Mouse (Mus musculus): Measurements from ENCODE around the gene AC109138.7.

AC109138.7 gene

DNA sequence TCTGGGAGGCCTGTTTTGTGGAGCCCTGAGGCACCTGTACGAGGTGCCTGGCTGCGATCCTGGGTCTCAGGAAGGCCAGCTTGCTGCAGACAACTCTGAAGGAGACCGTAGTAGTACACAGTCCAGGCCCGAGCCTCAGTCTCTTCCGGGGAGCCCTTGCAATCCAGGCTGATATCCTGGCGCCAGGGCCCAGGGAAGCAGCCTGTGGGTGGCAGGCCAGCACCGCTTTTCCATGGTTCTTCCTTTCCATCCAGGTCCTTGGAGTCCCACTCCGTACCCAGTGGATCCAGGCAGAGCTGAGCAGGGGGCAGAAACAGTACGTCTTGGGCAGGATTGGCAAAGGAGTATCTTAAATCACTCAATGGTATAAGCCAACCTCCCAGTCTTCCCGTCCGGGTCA is 41.2 kb upstream of the AC109138.7 start:
- Histone ChIP-seq H3K27me3 (ENCODE audit: insufficient read depth, low read length) (peaks cover 15% of the 10 kb centered on the region; the same call in 1 of the 2 replicates), H3K4me3 (replicated peaks; ENCODE audit: low read length) (peak overlapping the region; percentile 39), H3K4me1 (replicated peaks; ENCODE audit: low read depth, low read length) (peaks cover 77% of the 10 kb centered on the region), H3K36me3 (ENCODE audit: insufficient read depth, low read length) (no peaks in the 10 kb centered on the region), H3K9me3 (ENCODE audit: low read length) (no peaks in the 10 kb centered on the region)
- no peak for TF ChIP-seq NANOG (IDR thresholded peaks at IDR 0.05; ENCODE audit: borderline replicate concordance, low read length)
- TF ChIP-seq POU5F1 (IDR thresholded peaks at IDR 0.05; ENCODE audit: borderline replicate concordance, low read length), result no peak
- TF ChIP-seq CTCF (conservative IDR thresholded peaks at IDR 0.05; ENCODE audit: low read length), result no peak

DNA sequence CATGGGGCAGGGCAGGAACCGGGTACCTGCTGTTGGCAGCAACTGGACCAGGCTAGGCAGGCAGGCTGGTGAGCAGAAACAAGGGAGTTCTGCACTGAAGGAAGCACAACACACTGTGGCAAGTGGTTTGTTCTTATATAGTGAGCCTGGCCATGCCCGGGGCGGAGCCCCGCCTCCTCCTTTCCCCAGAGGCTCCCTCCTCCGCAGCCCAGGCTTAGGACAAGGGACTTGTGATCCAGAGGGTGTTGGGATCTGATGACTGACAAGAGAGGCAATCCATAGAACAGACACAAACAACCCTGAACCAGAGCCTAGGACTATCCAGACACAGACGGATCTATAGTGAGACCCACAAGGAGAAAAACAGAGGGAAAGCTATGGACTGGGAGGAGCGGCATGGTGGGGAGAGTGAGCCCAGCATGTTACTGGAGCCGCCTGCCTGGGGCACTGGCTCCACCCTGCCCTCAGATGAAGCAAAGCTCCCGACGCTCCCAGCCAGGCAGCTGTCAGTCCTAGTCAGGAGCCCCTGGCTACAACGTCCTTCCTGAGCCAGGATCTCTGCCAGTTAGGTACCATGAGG is 38.7 kb upstream of the AC109138.7 start, which contains the start of gene Carns1:
TSS of gene Carns1 (minus strand) at position 112 of the 580 bp plus-strand sequence.
- peaks cover 15% of the 10 kb centered on the region; the same call in 1 of the 2 replicates for H3K27me3 ChIP-seq (ENCODE audit: insufficient read depth, low read length)

GRCm38 (mm10) chr19:4180411-4180810 is 33.7 kb upstream of the AC109138.7 start:
- Histone ChIP-seq H3K9me3 (ENCODE audit: low read length) (no peaks in the 10 kb centered on the region), H3K4me3 (replicated peaks; ENCODE audit: low read length) (no peak overlapping the region), H3K27me3 (ENCODE audit: insufficient read depth, low read length) (peaks cover 9% of the 10 kb centered on the region; the same call in 1 of the 2 replicates), H3K4me1 (replicated peaks; ENCODE audit: low read depth, low read length) (peaks cover 52% of the 10 kb centered on the region), H3K36me3 (ENCODE audit: insufficient read depth, low read length) (no peaks in the 10 kb centered on the region)
- TF ChIP-seq CTCF (conservative IDR thresholded peaks at IDR 0.05; ENCODE audit: low read length) (no peak), POU5F1 (IDR thresholded peaks at IDR 0.05; ENCODE audit: borderline replicate concordance, low read length) (no peak), NANOG (IDR thresholded peaks at IDR 0.05; ENCODE audit: borderline replicate concordance, low read length) (no peak)

More for the DNA sequence above, 38.7 kb upstream of the AC109138.7 start, which contains the start of gene Carns1:
- H3K4me1 ChIP-seq (replicated peaks; ENCODE audit: low read depth, low read length), result peaks cover 59% of the 10 kb centered on the region
- H3K36me3 ChIP-seq (ENCODE audit: insufficient read depth, low read length), result no peaks in the 10 kb centered on the region
- TF ChIP-seq NANOG (IDR thresholded peaks at IDR 0.05; ENCODE audit: borderline replicate concordance, low read length) (no peak), POU5F1 (IDR thresholded peaks at IDR 0.05; ENCODE audit: borderline replicate concordance, low read length) (no peak), CTCF (conservative IDR thresholded peaks at IDR 0.05; ENCODE audit: low read length) (no peak)
- H3K4me3 ChIP-seq (replicated peaks; ENCODE audit: low read length), result peak within 1 kb of the TSS; percentile 50
- H3K9me3 ChIP-seq (ENCODE audit: low read length), result no peaks in the 10 kb centered on the region

DNA sequence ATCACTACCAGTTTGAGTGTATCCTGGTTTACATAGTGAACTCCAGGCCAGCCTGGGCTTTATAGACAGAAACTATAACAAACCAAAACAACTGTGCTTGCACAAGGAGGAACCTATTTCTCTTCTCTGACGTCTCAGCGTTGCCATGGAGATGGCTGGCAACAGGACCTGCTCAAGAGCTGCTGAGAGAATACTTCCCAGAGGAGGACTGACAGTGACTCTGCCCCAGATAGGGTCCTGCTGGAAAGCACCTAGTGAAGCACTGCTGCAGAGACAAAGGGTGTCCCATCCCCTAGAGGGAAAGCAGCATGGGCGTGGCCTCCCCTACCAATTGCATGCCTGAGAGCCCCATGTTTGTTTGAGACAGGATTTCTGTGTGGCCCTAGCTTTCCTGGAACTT is 32.3 kb upstream of the AC109138.7 start:
- no peaks in the 10 kb centered on the region for H3K36me3 ChIP-seq (ENCODE audit: insufficient read depth, low read length)
- H3K9me3 ChIP-seq (ENCODE audit: low read length), result no peaks in the 10 kb centered on the region
- H3K27me3 ChIP-seq (ENCODE audit: insufficient read depth, low read length), result peaks cover under 1% of the 10 kb centered on the region; the same call in 1 of the 2 replicates
- TF ChIP-seq NANOG (IDR thresholded peaks at IDR 0.05; ENCODE audit: borderline replicate concordance, low read length), result no peak
- no peak for TF ChIP-seq CTCF (conservative IDR thresholded peaks at IDR 0.05; ENCODE audit: low read length)
- TF ChIP-seq POU5F1 (IDR thresholded peaks at IDR 0.05; ENCODE audit: borderline replicate concordance, low read length), result no peak
- H3K4me1 ChIP-seq (replicated peaks; ENCODE audit: low read depth, low read length), result peaks cover 57% of the 10 kb centered on the region
- H3K4me3 ChIP-seq (replicated peaks; ENCODE audit: low read length), result no peak overlapping the region

- no peaks in the 10 kb centered on the region for H3K36me3 ChIP-seq (ENCODE audit: insufficient read depth, low read length)
- no peaks in the 10 kb centered on the region for H3K27me3 ChIP-seq (ENCODE audit: insufficient read depth, low read length)
- TF ChIP-seq CTCF (conservative IDR thresholded peaks at IDR 0.05; ENCODE audit: low read length) (no peak), POU5F1 (IDR thresholded peaks at IDR 0.05; ENCODE audit: borderline replicate concordance, low read length) (no peak), NANOG (IDR thresholded peaks at IDR 0.05; ENCODE audit: borderline replicate concordance, low read length) (no peak)
- no peak overlapping the region for H3K4me3 ChIP-seq (replicated peaks; ENCODE audit: low read length)
- no peaks in the 10 kb centered on the region for H3K9me3 ChIP-seq (ENCODE audit: low read length)
- peaks cover 67% of the 10 kb centered on the region for H3K4me1 ChIP-seq (replicated peaks; ENCODE audit: low read depth, low read length)
Observed at GRCm38 (mm10) chr19:4183689-4184088, 30.5 kb upstream of the AC109138.7 start.

DNA sequence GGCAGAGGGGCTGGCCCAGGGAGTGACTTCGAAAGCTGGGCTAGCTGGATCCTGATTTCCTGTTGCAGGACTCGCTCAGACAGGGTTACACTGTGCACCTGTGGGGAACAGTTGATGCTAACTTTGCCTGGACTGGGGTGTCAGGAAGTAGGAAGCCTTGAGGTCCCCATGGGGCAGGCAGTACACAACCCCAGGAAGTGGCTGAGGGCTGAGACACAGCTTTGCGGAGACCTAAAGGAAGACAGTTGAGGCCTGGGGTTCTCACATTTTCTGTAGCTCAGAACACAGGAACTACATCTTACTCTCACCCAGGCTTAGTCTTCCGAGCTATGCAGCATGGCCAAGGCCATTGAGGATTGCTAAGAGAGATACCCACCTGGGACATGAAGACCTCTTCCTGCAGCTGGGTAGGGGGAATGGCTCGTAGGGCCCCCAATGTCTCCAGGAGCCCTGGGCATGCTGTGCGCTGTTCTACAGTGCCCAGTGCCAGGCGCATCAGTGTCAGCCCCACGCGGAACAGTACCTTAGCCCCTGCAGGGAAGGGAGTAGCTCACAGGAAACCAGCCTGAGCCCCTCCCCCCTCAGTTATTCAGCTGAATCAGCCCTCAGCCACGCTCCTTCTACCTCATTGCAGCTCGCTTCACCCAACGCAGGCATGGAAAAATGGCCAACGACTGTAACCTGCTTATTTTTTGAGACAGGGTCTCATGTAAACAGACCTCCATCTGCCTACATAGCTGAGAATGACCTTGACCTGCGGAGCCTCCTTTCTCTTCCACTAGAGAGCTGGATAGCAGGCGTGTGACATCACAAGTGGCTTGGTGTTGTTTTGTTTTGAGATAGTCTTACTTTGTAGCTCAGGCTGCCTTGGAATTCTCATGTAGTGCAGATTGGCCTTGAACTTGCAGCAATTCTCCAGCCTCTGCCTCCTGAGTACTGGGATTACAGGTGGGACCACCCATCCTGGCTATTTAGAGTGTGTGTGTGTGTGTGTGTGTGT is 28.9 kb upstream of the AC109138.7 start:
- H3K9me3 ChIP-seq (ENCODE audit: low read length), result no peaks in the 10 kb centered on the region
- no peaks in the 10 kb centered on the region for H3K27me3 ChIP-seq (ENCODE audit: insufficient read depth, low read length)
- TF ChIP-seq CTCF (conservative IDR thresholded peaks at IDR 0.05; ENCODE audit: low read length) (no peak), NANOG (IDR thresholded peaks at IDR 0.05; ENCODE audit: borderline replicate concordance, low read length) (no peak; the same call in 1 of the 2 replicates), POU5F1 (IDR thresholded peaks at IDR 0.05; ENCODE audit: borderline replicate concordance, low read length) (no peak)
- H3K36me3 ChIP-seq (ENCODE audit: insufficient read depth, low read length), result no peaks in the 10 kb centered on the region
- peak overlapping the region; percentile 62 for H3K4me3 ChIP-seq (replicated peaks; ENCODE audit: low read length)
- H3K4me1 ChIP-seq (replicated peaks; ENCODE audit: low read depth, low read length), result peaks cover 81% of the 10 kb centered on the region

DNA sequence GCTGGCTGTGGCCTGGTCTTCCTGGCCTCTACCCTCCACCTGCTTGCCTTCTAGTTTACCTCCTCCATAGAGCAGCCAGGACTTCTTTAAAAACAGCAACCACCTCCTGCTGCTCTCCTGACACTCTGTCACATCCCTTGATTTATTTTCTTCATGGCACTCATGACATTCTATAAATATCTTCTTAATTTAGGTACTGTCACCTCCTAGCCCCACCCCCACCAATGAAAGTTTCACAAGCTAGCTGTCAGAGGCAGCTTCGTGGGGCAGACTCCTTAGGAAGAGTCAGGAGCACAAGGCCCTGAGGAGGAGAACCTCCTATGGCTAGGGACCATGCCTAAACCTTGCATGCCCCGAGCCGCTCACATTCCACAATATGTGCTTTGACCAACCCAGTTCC is 26.9 kb upstream of the AC109138.7 start:
- no peak for TF ChIP-seq POU5F1 (IDR thresholded peaks at IDR 0.05; ENCODE audit: borderline replicate concordance, low read length)
- no peak for TF ChIP-seq CTCF (conservative IDR thresholded peaks at IDR 0.05; ENCODE audit: low read length)
- TF ChIP-seq NANOG (IDR thresholded peaks at IDR 0.05; ENCODE audit: borderline replicate concordance, low read length), result no peak
- Histone ChIP-seq H3K27me3 (ENCODE audit: insufficient read depth, low read length) (no peaks in the 10 kb centered on the region), H3K4me1 (replicated peaks; ENCODE audit: low read depth, low read length) (peaks cover 84% of the 10 kb centered on the region), H3K9me3 (ENCODE audit: low read length) (no peaks in the 10 kb centered on the region), H3K36me3 (ENCODE audit: insufficient read depth, low read length) (no peaks in the 10 kb centered on the region), H3K4me3 (replicated peaks; ENCODE audit: low read length) (no peak overlapping the region)

GRCm38 (mm10) chr19:4189051-4189620 is 25.0 kb upstream of the AC109138.7 start:
- TF ChIP-seq NANOG (IDR thresholded peaks at IDR 0.05; ENCODE audit: borderline replicate concordance, low read length) (no peak), CTCF (conservative IDR thresholded peaks at IDR 0.05; ENCODE audit: low read length) (no peak), POU5F1 (IDR thresholded peaks at IDR 0.05; ENCODE audit: borderline replicate concordance, low read length) (no peak)

More at GRCm38 (mm10) chr19:4189051-4189620, 25.0 kb upstream of the AC109138.7 start:
- Histone ChIP-seq H3K9me3 (ENCODE audit: low read length) (no peaks in the 10 kb centered on the region), H3K27me3 (ENCODE audit: insufficient read depth, low read length) (no peaks in the 10 kb centered on the region), H3K36me3 (ENCODE audit: insufficient read depth, low read length) (peaks cover 14% of the 10 kb centered on the region), H3K4me3 (replicated peaks; ENCODE audit: low read length) (no peak overlapping the region), H3K4me1 (replicated peaks; ENCODE audit: low read depth, low read length) (peaks cover 82% of the 10 kb centered on the region)

All from E14TG2a.4 (cell line).